Mouse (Mus musculus): ENCODE results near the gene Sntg2.

Gene Sntg2

GRCm38 (mm10) chr12:30372933-30373501, at the start of gene Sntg2:
Gene Sntg2, minus strand, starts transcription at chr12:30373375.
- in situ Hi-C loops (cut with MboI; ENCODE audit: low pct_unique_long_range_greater_than_20kb in 1 of 2, low sequenced_read_pairs in 2 of 2, unreplicated experiment in 1 of 2) = loop anchor here (25.0 kb wide), 1 partner anchor 336 kb away; no protein-coding TSS in a partner anchor

GRCm38 (mm10) chr12:30416547-30416946, 43.4 kb upstream of the Sntg2 start:
- in situ Hi-C loops (cut with MboI; ENCODE audit: low pct_unique_long_range_greater_than_20kb in 1 of 2, low sequenced_read_pairs in 2 of 2, unreplicated experiment in 1 of 2) = no loop called here

GRCm38 (mm10) chr12:30415981-30416380, 42.8 kb upstream of the Sntg2 start:
- in situ Hi-C loops (cut with MboI; ENCODE audit: low pct_unique_long_range_greater_than_20kb in 1 of 2, low sequenced_read_pairs in 2 of 2, unreplicated experiment in 1 of 2) = no loop called here

GRCm38 (mm10) chr12:30402651-30403050, 29.5 kb upstream of the Sntg2 start:
- in situ Hi-C loops (cut with MboI; ENCODE audit: low pct_unique_long_range_greater_than_20kb in 1 of 2, low sequenced_read_pairs in 2 of 2, unreplicated experiment in 1 of 2) = no loop called here

- in situ Hi-C loops (cut with MboI; ENCODE audit: low pct_unique_long_range_greater_than_20kb in 1 of 2, low sequenced_read_pairs in 2 of 2, unreplicated experiment in 1 of 2) = no loop called here
These were observed 27.4 kb upstream of the Sntg2 start for GRCm38 (mm10) chr12:30400531-30400930.

GRCm38 (mm10) chr12:30400114-30400513, 26.9 kb upstream of the Sntg2 start:
- in situ Hi-C loops (cut with MboI; ENCODE audit: low pct_unique_long_range_greater_than_20kb in 1 of 2, low sequenced_read_pairs in 2 of 2, unreplicated experiment in 1 of 2) = no loop called here

GRCm38 (mm10) chr12:30372293-30372692, 882 bp downstream of the Sntg2 start:
- in situ Hi-C loops (cut with MboI; ENCODE audit: low pct_unique_long_range_greater_than_20kb in 1 of 2, low sequenced_read_pairs in 2 of 2, unreplicated experiment in 1 of 2) = loop anchor here (25.0 kb wide), 1 partner anchor 335 kb away; no protein-coding TSS in a partner anchor

GRCm38 (mm10) chr12:30369786-30370185, 3.4 kb downstream of the Sntg2 start:
- in situ Hi-C loops (cut with MboI; ENCODE audit: low pct_unique_long_range_greater_than_20kb in 1 of 2, low sequenced_read_pairs in 2 of 2, unreplicated experiment in 1 of 2) = loop anchor here (25.0 kb wide), 1 partner anchor 332 kb away; no protein-coding TSS in a partner anchor

- in situ Hi-C loops (cut with MboI; ENCODE audit: low pct_unique_long_range_greater_than_20kb in 1 of 2, low sequenced_read_pairs in 2 of 2, unreplicated experiment in 1 of 2) = loop anchor here (25.0 kb wide), 1 partner anchor 332 kb away; no protein-coding TSS in a partner anchor
These were observed 4.0 kb downstream of the Sntg2 start for GRCm38 (mm10) chr12:30369141-30369540.

- in situ Hi-C loops (cut with MboI; ENCODE audit: low pct_unique_long_range_greater_than_20kb in 1 of 2, low sequenced_read_pairs in 2 of 2, unreplicated experiment in 1 of 2) = loop anchor here (25.0 kb wide), 1 partner anchor 325 kb away; no protein-coding TSS in a partner anchor
These were observed 10.9 kb downstream of the Sntg2 start for GRCm38 (mm10) chr12:30362306-30362705.

- in situ Hi-C loops (cut with MboI; ENCODE audit: low pct_unique_long_range_greater_than_20kb in 1 of 2, low sequenced_read_pairs in 2 of 2, unreplicated experiment in 1 of 2) = loop anchor here (25.0 kb wide), 1 partner anchor 320 kb away; no protein-coding TSS in a partner anchor
These were observed 15.5 kb downstream of the Sntg2 start for GRCm38 (mm10) chr12:30357666-30358065.

- in situ Hi-C loops (cut with MboI; ENCODE audit: low pct_unique_long_range_greater_than_20kb in 1 of 2, low sequenced_read_pairs in 2 of 2, unreplicated experiment in 1 of 2) = loop anchor here (25.0 kb wide), 1 partner anchor 315 kb away; no protein-coding TSS in a partner anchor
These were observed 20.8 kb downstream of the Sntg2 start for GRCm38 (mm10) chr12:30352393-30352792.

- in situ Hi-C loops (cut with MboI; ENCODE audit: low pct_unique_long_range_greater_than_20kb in 1 of 2, low sequenced_read_pairs in 2 of 2, unreplicated experiment in 1 of 2) = no loop called here
These were observed 25.1 kb downstream of the Sntg2 start for GRCm38 (mm10) chr12:30348036-30348435.

- in situ Hi-C loops (cut with MboI; ENCODE audit: low pct_unique_long_range_greater_than_20kb in 1 of 2, low sequenced_read_pairs in 2 of 2, unreplicated experiment in 1 of 2) = no loop called here
These were observed 25.9 kb downstream of the Sntg2 start for GRCm38 (mm10) chr12:30347284-30347683.

GRCm38 (mm10) chr12:30344806-30345205, 28.4 kb downstream of the Sntg2 start:
- in situ Hi-C loops (cut with MboI; ENCODE audit: low pct_unique_long_range_greater_than_20kb in 1 of 2, low sequenced_read_pairs in 2 of 2, unreplicated experiment in 1 of 2) = no loop called here

GRCm38 (mm10) chr12:30336301-30336700, 36.9 kb downstream of the Sntg2 start:
- in situ Hi-C loops (cut with MboI; ENCODE audit: low pct_unique_long_range_greater_than_20kb in 1 of 2, low sequenced_read_pairs in 2 of 2, unreplicated experiment in 1 of 2) = no loop called here

- in situ Hi-C loops (cut with MboI; ENCODE audit: low pct_unique_long_range_greater_than_20kb in 1 of 2, low sequenced_read_pairs in 2 of 2, unreplicated experiment in 1 of 2) = no loop called here
These were observed 38.7 kb downstream of the Sntg2 start for GRCm38 (mm10) chr12:30334502-30334901.

GRCm38 (mm10) chr12:30317971-30318370, 55.2 kb downstream of the Sntg2 start:
- in situ Hi-C loops (cut with MboI; ENCODE audit: low pct_unique_long_range_greater_than_20kb in 1 of 2, low sequenced_read_pairs in 2 of 2, unreplicated experiment in 1 of 2) = no loop called here

- in situ Hi-C loops (cut with MboI; ENCODE audit: low pct_unique_long_range_greater_than_20kb in 1 of 2, low sequenced_read_pairs in 2 of 2, unreplicated experiment in 1 of 2) = no loop called here
These were observed 60.2 kb downstream of the Sntg2 start for GRCm38 (mm10) chr12:30313021-30313420.

- in situ Hi-C loops (cut with MboI; ENCODE audit: low pct_unique_long_range_greater_than_20kb in 1 of 2, low sequenced_read_pairs in 2 of 2, unreplicated experiment in 1 of 2) = no loop called here
These were observed 64.8 kb downstream of the Sntg2 start for GRCm38 (mm10) chr12:30308197-30308939.
